Mouse (Mus musculus): ENCODE measurements around the gene Alox12.

- TF ChIP-seq CTCF (IDR thresholded peaks at IDR 0.05; ENCODE audit: low read depth, low read length) = no peak
- TF ChIP-seq POLR2A (IDR thresholded peaks at IDR 0.05; ENCODE audit: insufficient read depth, low read length) = no peak
These were observed 56.8 kb downstream of the Alox12 start for GRCm38 (mm10) chr11:70198332-70198731.

Data from ES-Bruce4 (cell line).